Mouse (Mus musculus): ENCODE results near the gene Fzr1. TPM values are rescaled to one million over a fixed set of nuclear protein-coding genes. Genes with fewer than 3 reads are reported as not detected.

The Fzr1 gene
- polyA plus RNA-seq, 1 experiment = 61.6 TPM

- no peak for TF ChIP-seq MYOD1 (IDR thresholded peaks at IDR 0.05; ENCODE audit: control insufficient read depth, insufficient read length, low read depth)
- no peak for TF ChIP-seq CEBPB (IDR thresholded peaks at IDR 0.05; ENCODE audit: low read depth)
- TF ChIP-seq FOSL1 (IDR thresholded peaks at IDR 0.05; ENCODE audit: insufficient read depth, low read length, poor library complexity, severe bottlenecking) = no peak
- no peak for TF ChIP-seq MYOG (IDR thresholded peaks at IDR 0.05; ENCODE audit: control insufficient read depth, extremely low read depth, insufficient read length)
- TF ChIP-seq CTCF (IDR thresholded peaks at IDR 0.05; ENCODE audit: control insufficient read depth, insufficient read depth, insufficient read length) = no peak
- no peak for TF ChIP-seq USF1 (IDR thresholded peaks at IDR 0.05; ENCODE audit: low read depth)
- TF ChIP-seq MAX (IDR thresholded peaks at IDR 0.05) = no peak
- H3K79me2 ChIP-seq (ENCODE audit: control insufficient read depth, insufficient read depth) = peaks cover 5% of the 10 kb centered on the region
- peaks cover 50% of the 10 kb centered on the region for H3K36me3 ChIP-seq (ENCODE audit: control insufficient read depth, insufficient read depth)
- no peak overlapping the region for H3ac ChIP-seq (ENCODE audit: control insufficient read depth, insufficient read length, low read depth)
- H3K79me3 ChIP-seq (ENCODE audit: low read depth) = no peaks in the 10 kb centered on the region
- H3K27me3 ChIP-seq (ENCODE audit: control insufficient read depth, insufficient read depth, insufficient read length) = no peaks in the 10 kb centered on the region
- no peak overlapping the region for H3K4me3 ChIP-seq (ENCODE audit: insufficient read depth, poor library complexity, severe bottlenecking)
These were observed 11.7 kb downstream of the Fzr1 start for GRCm38 (mm10) chr10:81366477-81367206.

DNA sequence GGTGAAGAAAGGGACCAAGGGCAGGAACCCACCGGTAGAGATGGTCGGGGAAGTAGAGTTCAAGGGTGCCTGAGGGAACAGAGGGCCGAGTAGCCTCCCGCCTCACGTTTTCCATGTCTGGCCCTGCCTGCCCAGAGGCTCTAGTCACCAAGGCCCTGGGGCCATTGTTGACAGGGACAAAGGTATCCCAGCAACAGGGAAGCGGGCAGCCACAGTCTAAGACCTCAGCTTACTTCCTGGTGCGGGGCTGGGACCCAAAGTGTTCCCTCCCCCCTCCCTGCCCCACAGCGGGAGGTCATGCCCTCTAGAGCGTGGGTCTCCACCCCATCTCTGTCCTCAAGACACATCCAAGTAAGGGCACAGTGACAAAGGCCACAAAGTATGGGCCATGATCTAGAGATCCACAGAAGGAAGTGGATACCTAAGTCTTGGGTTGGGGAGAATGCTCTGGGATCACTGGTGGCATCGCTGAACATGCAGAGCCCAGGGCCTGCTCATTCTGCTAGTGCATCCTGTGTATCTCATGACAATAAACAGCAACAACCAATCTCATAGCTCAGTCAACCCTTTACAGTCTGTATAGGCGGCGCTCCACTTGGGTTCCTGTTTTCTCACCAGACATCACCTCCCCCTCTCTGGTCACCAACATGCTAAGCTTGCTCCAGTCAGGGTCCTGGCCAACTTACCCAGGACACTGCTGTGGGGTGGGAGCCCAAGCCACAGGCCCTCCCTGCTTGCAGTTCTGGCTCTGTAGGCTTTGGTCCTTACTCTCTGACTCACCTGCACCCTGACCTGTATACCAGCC lies 12.4 kb downstream of the Fzr1 start, which contains the start of gene 4930404N11Rik:
TSS of gene 4930404N11Rik (minus strand) at position 145 of the 805 bp plus-strand sequence.
- Histone ChIP-seq H3K36me3 (ENCODE audit: control insufficient read depth, insufficient read depth) (peaks cover 50% of the 10 kb centered on the region), H3ac (ENCODE audit: control insufficient read depth, insufficient read length, low read depth) (no peak within 1 kb of the TSS), H3K27me3 (ENCODE audit: control insufficient read depth, insufficient read depth, insufficient read length) (no peaks in the 10 kb centered on the region), H3K4me3 (ENCODE audit: insufficient read depth, poor library complexity, severe bottlenecking) (no peak within 1 kb of the TSS), H3K79me2 (ENCODE audit: control insufficient read depth, insufficient read depth) (no peaks in the 10 kb centered on the region), H3K79me3 (ENCODE audit: low read depth) (no peaks in the 10 kb centered on the region)
- TF ChIP-seq MYOG (IDR thresholded peaks at IDR 0.05; ENCODE audit: control insufficient read depth, extremely low read depth, insufficient read length) = no peak
- TF ChIP-seq MAX (IDR thresholded peaks at IDR 0.05) = no peak
- TF ChIP-seq CTCF (IDR thresholded peaks at IDR 0.05; ENCODE audit: control insufficient read depth, insufficient read depth, insufficient read length) = no peak
- no peak for TF ChIP-seq CEBPB (IDR thresholded peaks at IDR 0.05; ENCODE audit: low read depth)
- TF ChIP-seq MYOD1 (IDR thresholded peaks at IDR 0.05; ENCODE audit: control insufficient read depth, insufficient read length, low read depth) = no peak
- TF ChIP-seq USF1 (IDR thresholded peaks at IDR 0.05; ENCODE audit: low read depth) = no peak
- TF ChIP-seq FOSL1 (IDR thresholded peaks at IDR 0.05; ENCODE audit: insufficient read depth, low read length, poor library complexity, severe bottlenecking) = no peak

DNA sequence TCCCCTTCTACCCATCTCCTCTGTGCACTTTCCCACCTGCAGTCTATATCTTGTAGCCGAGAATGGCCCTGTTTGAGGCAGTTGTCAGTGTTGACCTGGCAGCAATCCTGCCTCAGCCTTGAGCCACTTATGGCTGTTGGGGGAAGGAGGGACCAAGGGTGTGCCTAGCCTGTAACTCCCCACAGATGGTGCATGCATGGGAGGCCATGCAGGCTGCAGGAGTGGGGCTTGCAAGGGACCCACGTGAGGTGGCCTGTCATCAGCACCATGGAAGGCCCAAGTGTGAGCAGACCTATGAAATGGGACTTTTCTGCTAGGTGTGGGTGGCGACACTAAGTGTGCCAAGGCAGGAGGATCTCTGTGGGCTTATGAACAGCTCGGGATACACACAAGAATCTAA lies 13.2 kb downstream of the Fzr1 start:
- no peak overlapping the region for H3K4me3 ChIP-seq (ENCODE audit: insufficient read depth, poor library complexity, severe bottlenecking)
- no peak overlapping the region for H3ac ChIP-seq (ENCODE audit: control insufficient read depth, insufficient read length, low read depth)
- H3K27me3 ChIP-seq (ENCODE audit: control insufficient read depth, insufficient read depth, insufficient read length) = no peaks in the 10 kb centered on the region
- no peaks in the 10 kb centered on the region for H3K79me3 ChIP-seq (ENCODE audit: low read depth)
- H3K36me3 ChIP-seq (ENCODE audit: control insufficient read depth, insufficient read depth) = peaks cover 46% of the 10 kb centered on the region
- no peaks in the 10 kb centered on the region for H3K79me2 ChIP-seq (ENCODE audit: control insufficient read depth, insufficient read depth)
- TF ChIP-seq CTCF (IDR thresholded peaks at IDR 0.05; ENCODE audit: control insufficient read depth, insufficient read depth, insufficient read length) = no peak
- TF ChIP-seq USF1 (IDR thresholded peaks at IDR 0.05; ENCODE audit: low read depth) = no peak
- no peak for TF ChIP-seq FOSL1 (IDR thresholded peaks at IDR 0.05; ENCODE audit: insufficient read depth, low read length, poor library complexity, severe bottlenecking)
- TF ChIP-seq MAX (IDR thresholded peaks at IDR 0.05) = no peak
- no peak for TF ChIP-seq MYOD1 (IDR thresholded peaks at IDR 0.05; ENCODE audit: control insufficient read depth, insufficient read length, low read depth)
- TF ChIP-seq CEBPB (IDR thresholded peaks at IDR 0.05; ENCODE audit: low read depth) = no peak
- no peak for TF ChIP-seq MYOG (IDR thresholded peaks at IDR 0.05; ENCODE audit: control insufficient read depth, extremely low read depth, insufficient read length)

DNA sequence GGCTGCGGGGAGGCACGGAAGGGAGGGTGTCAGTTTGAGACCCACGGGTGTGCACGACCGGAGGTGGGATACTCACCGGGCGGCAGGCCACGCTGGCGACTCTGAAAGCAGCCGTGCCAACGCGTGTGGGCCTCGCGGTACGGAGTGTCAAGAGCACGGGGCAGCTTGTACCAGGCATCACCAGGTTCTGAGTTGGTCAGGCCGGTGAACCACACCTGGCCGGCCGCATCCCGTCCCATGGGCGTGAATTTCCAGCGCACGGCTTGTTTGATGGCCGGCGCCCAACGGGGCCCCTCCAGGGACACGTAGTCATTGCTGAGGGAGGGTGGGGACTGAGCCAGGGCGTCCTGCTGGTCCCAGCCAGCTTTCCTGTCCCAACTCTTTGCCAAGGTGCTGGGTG lies 13.7 kb downstream of the Fzr1 start:
- H3K79me3 ChIP-seq (ENCODE audit: low read depth) = no peaks in the 10 kb centered on the region
- no peak overlapping the region for H3ac ChIP-seq (ENCODE audit: control insufficient read depth, insufficient read length, low read depth)
- H3K36me3 ChIP-seq (ENCODE audit: control insufficient read depth, insufficient read depth) = peaks cover 42% of the 10 kb centered on the region
- no peaks in the 10 kb centered on the region for H3K79me2 ChIP-seq (ENCODE audit: control insufficient read depth, insufficient read depth)
- TF ChIP-seq MAX (IDR thresholded peaks at IDR 0.05) = no peak
- no peaks in the 10 kb centered on the region for H3K27me3 ChIP-seq (ENCODE audit: control insufficient read depth, insufficient read depth, insufficient read length)
- H3K4me3 ChIP-seq (ENCODE audit: insufficient read depth, poor library complexity, severe bottlenecking) = no peak overlapping the region

- H3ac ChIP-seq (ENCODE audit: control insufficient read depth, insufficient read length, low read depth) = no peak overlapping the region
- TF ChIP-seq USF1 (IDR thresholded peaks at IDR 0.05; ENCODE audit: low read depth) (no peak), CTCF (IDR thresholded peaks at IDR 0.05; ENCODE audit: control insufficient read depth, insufficient read depth, insufficient read length) (no peak), MYOD1 (IDR thresholded peaks at IDR 0.05; ENCODE audit: control insufficient read depth, insufficient read length, low read depth) (no peak), MAX (IDR thresholded peaks at IDR 0.05) (no peak), MYOG (IDR thresholded peaks at IDR 0.05; ENCODE audit: control insufficient read depth, extremely low read depth, insufficient read length) (no peak), CEBPB (IDR thresholded peaks at IDR 0.05; ENCODE audit: low read depth) (no peak), FOSL1 (IDR thresholded peaks at IDR 0.05; ENCODE audit: insufficient read depth, low read length, poor library complexity, severe bottlenecking) (no peak)
- no peak overlapping the region for H3K4me3 ChIP-seq (ENCODE audit: insufficient read depth, poor library complexity, severe bottlenecking)
- peaks cover 32% of the 10 kb centered on the region for H3K36me3 ChIP-seq (ENCODE audit: control insufficient read depth, insufficient read depth)
- no peaks in the 10 kb centered on the region for H3K79me3 ChIP-seq (ENCODE audit: low read depth)
- H3K27me3 ChIP-seq (ENCODE audit: control insufficient read depth, insufficient read depth, insufficient read length) = no peaks in the 10 kb centered on the region
- H3K79me2 ChIP-seq (ENCODE audit: control insufficient read depth, insufficient read depth) = no peaks in the 10 kb centered on the region
These were observed 14.6 kb downstream of the Fzr1 start for GRCm38 (mm10) chr10:81363436-81364346.

All from C2C12 (cell line).